Mouse (Mus musculus) spleen, postnatal 4 days (tissue): ENCODE results near the gene Apom.
A peak's percentile ranks its signal among the peaks of the same experiment; 100 is the strongest.

Experiments
- DNase-seq, 2 experiments: peaks; one replicate each; pipeline ENCODE4 v3.0.0; 2022; ENCODE audit warnings: low spot score in 2 of 2

The Apom gene

GRCm38 (mm10) chr17:35131500-35132173, at the start of gene Apom:
Apom (minus strand) TSS chr17:35132050.
- no peak for DNase-seq

- no peak for DNase-seq
Measured at GRCm38 (mm10) chr17:35180093-35180492, 48.2 kb upstream of the Apom start.

GRCm38 (mm10) chr17:35178528-35178927, 46.7 kb upstream of the Apom start:
- peak; percentile 75 to 90 for DNase-seq

GRCm38 (mm10) chr17:35175968-35176367, 44.1 kb upstream of the Apom start, which contains the start of gene Aif1:
Aif1 (minus strand) TSS chr17:35176068.
- DNase-seq, result no peak

- DNase-seq, result no peak
Measured at GRCm38 (mm10) chr17:35175382-35175781, 43.5 kb upstream of the Apom start.

- DNase-seq, result no peak
Measured at GRCm38 (mm10) chr17:35174201-35174977, 42.5 kb upstream of the Apom start.

- peak in 1 of 2 experiments; percentile 34 for DNase-seq
Measured at GRCm38 (mm10) chr17:35173329-35173728, 41.5 kb upstream of the Apom start.

- DNase-seq, result no peak
Measured at GRCm38 (mm10) chr17:35172445-35173234, 40.8 kb upstream of the Apom start.

- DNase-seq, result no peak
Measured at GRCm38 (mm10) chr17:35168541-35169207, 36.8 kb upstream of the Apom start.

GRCm38 (mm10) chr17:35167794-35168193, 35.9 kb upstream of the Apom start:
- DNase-seq, result no peak

GRCm38 (mm10) chr17:35166352-35167035, 34.6 kb upstream of the Apom start:
- peak; percentile 71 to 83 for DNase-seq

- DNase-seq, result no peak
Measured at GRCm38 (mm10) chr17:35165451-35166155, 33.8 kb upstream of the Apom start.

GRCm38 (mm10) chr17:35164568-35165450, 33.0 kb upstream of the Apom start, which contains the start of gene Prrc2a:
Prrc2a (minus strand) TSS chr17:35164897.
- peak; percentile 95 to 97 for DNase-seq

GRCm38 (mm10) chr17:35164218-35164567, 32.3 kb upstream of the Apom start:
- peak in 1 of 2 experiments; percentile 76 for DNase-seq

GRCm38 (mm10) chr17:35163326-35164081, 31.7 kb upstream of the Apom start:
- DNase-seq, result no peak

GRCm38 (mm10) chr17:35162730-35163129, 30.9 kb upstream of the Apom start:
- DNase-seq, result no peak

- no peak for DNase-seq
Measured at GRCm38 (mm10) chr17:35162121-35162520, 30.3 kb upstream of the Apom start.

- no peak for DNase-seq
Measured at GRCm38 (mm10) chr17:35161421-35161820, 29.6 kb upstream of the Apom start.

- no peak for DNase-seq
Measured at GRCm38 (mm10) chr17:35159638-35160037, 27.8 kb upstream of the Apom start.
